Mouse (Mus musculus) liver (tissue): ENCODE data around the gene Ppp1r2.

Source experiments
- DNase-seq: peaks from one replicate; pipeline ENCODE4 v3.0.0-alpha.2; 2020; ENCODE audit warnings: mixed read lengths

Ppp1r2 gene

GRCm38 (mm10) chr16:31290281-31290680 lies 15.2 kb upstream of the Ppp1r2 start:
- peak; percentile 59 for DNase-seq

GRCm38 (mm10) chr16:31287712-31288111 lies 12.6 kb upstream of the Ppp1r2 start:
- no peak for DNase-seq

- DNase-seq = no peak
These were observed 11.9 kb upstream of the Ppp1r2 start for GRCm38 (mm10) chr16:31286801-31287488.

GRCm38 (mm10) chr16:31281981-31282380 lies 6.9 kb upstream of the Ppp1r2 start:
- no peak for DNase-seq

- DNase-seq = no peak
These were observed 5.1 kb upstream of the Ppp1r2 start for GRCm38 (mm10) chr16:31280176-31280575.

- no peak for DNase-seq
These were observed 3.5 kb upstream of the Ppp1r2 start for GRCm38 (mm10) chr16:31278581-31278980.

GRCm38 (mm10) chr16:31278081-31278480 lies 3.0 kb upstream of the Ppp1r2 start:
- DNase-seq = no peak

- DNase-seq = no peak
These were observed 1.9 kb upstream of the Ppp1r2 start for GRCm38 (mm10) chr16:31276962-31277361.

GRCm38 (mm10) chr16:31276539-31276938 lies 1.5 kb upstream of the Ppp1r2 start:
- DNase-seq = peak; percentile 24

- no peak for DNase-seq
These were observed 993 bp downstream of the Ppp1r2 start for GRCm38 (mm10) chr16:31274084-31274483.

GRCm38 (mm10) chr16:31266692-31267091 lies 8.4 kb downstream of the Ppp1r2 start:
- DNase-seq = no peak

GRCm38 (mm10) chr16:31256151-31256550 lies 18.9 kb downstream of the Ppp1r2 start:
- no peak for DNase-seq

GRCm38 (mm10) chr16:31255685-31256084 lies 19.4 kb downstream of the Ppp1r2 start:
- DNase-seq = no peak

GRCm38 (mm10) chr16:31249401-31249800 lies 25.7 kb downstream of the Ppp1r2 start:
- no peak for DNase-seq

GRCm38 (mm10) chr16:31248717-31249116 lies 26.4 kb downstream of the Ppp1r2 start:
- DNase-seq = no peak

- no peak for DNase-seq
These were observed 27.6 kb downstream of the Ppp1r2 start for GRCm38 (mm10) chr16:31247442-31247841.

GRCm38 (mm10) chr16:31244053-31244452 lies 31.0 kb downstream of the Ppp1r2 start:
- DNase-seq = no peak

GRCm38 (mm10) chr16:31241433-31241832 lies 33.6 kb downstream of the Ppp1r2 start:
- no peak for DNase-seq

- no peak for DNase-seq
These were observed 34.5 kb downstream of the Ppp1r2 start for GRCm38 (mm10) chr16:31240569-31240968.

GRCm38 (mm10) chr16:31238281-31238680 lies 36.8 kb downstream of the Ppp1r2 start:
- DNase-seq = no peak

GRCm38 (mm10) chr16:31235457-31236310 lies 39.4 kb downstream of the Ppp1r2 start:
- DNase-seq = peak; percentile 14

GRCm38 (mm10) chr16:31234808-31235456 lies 40.1 kb downstream of the Ppp1r2 start:
- DNase-seq = no peak

GRCm38 (mm10) chr16:31234356-31234755 lies 40.7 kb downstream of the Ppp1r2 start:
- DNase-seq = no peak
